Mouse (Mus musculus) embryo, embryonic 10.5 days (tissue): ENCODE data around the gene Zfp771.

ENCODE experiments used
- DNase-seq: peaks from one replicate; pipeline ENCODE4 v3.0.0-alpha.2; 2015; ENCODE audit warnings: low spot score

Zfp771 gene

DNA sequence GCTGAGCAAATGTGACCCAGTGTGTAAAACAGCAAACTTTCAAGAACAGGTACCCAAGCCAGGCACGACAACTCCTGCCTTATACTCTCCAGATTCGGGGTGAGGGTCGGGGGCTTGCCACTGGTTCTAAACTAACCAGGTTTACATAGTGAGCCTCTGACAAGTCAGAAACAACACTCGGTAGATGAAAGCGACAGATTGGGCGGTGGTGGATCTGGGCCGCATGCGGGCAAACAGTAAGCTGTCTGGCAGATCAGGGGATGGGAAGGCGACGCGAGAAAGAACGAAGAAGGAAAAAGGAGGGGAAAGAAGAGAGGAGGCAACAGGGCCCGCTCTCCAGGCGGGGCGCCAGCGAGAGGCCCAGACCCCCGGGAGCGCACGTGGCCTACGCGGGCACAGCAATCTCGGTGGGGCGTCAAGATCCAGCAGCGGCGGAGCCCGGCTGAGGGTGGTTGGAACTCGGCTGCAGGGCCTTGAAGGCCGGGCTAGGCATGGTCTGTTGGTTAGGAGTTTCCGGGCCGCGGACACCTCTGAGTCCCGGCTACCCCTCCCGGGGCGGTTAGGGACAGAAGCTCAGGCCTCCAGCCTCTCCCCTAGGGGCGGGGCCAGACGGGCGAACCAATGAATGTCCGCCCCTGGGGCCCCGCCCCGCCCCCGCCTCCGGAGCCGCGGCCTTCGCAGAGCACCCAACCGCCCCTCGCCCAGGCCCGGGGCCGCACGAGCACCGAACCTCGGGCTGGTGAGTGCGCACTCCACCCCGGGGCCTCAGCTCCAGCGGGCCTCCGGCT lies at the start of gene Zfp771:
TSS of gene Zfp771 (plus strand) at position 405 of the 788 bp plus-strand sequence.
- peak; percentile 98 for DNase-seq

DNA sequence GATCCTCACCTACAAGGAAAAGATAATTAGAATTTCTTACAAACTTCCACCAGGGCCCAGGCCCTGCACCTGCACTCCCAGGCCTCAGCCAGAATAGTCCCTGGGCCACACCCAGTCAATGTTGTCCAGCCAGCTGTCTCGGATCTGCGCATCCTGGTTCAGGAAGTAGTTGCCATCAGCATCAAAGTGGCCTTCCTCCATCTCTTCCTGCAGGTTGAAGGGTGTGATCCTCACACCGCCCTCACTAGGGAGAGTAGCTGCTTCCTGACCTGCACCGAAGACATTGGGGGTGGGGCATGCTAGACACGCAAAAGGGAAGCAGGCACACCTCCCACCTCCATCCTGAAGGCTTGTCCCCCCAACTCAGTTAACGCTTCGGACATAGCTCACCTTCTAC lies 49.4 kb upstream of the Zfp771 start:
- DNase-seq = no peak

DNA sequence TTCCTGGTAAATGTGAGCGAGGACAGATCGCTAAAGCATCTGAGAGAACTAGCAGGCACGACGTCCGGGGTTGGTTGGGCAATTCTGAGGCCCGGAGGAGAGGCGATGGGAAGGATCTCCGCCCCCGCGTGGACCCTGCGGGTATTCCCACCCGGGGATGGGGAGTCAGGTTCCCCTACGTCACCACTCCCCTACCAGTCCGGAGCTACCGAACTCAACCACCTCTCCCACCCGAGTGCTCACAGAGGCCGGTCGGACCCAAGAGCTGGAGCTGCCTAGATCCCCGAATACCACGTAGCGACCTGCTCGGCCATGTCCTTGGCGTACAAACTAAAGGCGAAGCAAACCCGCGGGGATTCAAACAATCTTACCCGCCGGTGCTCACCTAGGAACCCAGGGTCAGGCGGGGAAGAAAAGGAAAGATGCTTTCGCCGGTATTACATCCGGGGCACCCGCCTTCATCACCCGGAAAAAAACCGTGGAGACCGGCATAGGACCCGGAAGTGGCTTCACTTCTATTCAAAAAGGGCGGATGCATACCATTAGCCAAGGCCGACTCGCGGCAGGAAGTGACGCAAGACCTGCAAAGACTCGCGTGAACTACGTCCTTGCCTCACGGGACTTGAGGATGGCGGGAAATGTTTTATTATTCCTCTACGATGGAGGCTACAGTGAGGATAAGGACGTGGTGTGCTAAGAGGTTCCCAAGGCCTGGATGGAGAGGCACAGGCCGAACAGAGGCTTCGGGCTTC lies 48.4 kb upstream of the Zfp771 start, which contains the start of gene Cd2bp2:
TSS of gene Cd2bp2 (minus strand) at position 507 of the 752 bp plus-strand sequence.
- DNase-seq = peak; percentile 99

DNA sequence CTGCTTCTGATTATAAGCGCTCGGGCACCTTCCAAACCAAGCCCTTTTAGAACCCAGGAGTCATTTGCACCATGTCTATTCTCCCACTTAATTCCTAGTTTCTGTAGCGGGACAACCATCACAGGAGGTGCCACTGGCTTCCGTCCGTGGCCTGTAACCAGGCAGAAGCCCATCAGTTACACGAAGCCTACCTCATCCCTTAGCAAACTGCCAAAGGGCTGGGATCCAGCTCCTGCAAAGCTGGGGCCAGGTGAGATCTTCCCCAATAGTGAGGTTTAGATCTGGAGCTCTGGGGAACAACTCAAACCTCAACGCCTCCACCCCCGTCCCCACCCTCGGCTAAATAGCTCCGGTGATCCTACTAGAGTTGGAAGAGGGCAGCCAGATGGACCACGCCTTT lies 47.6 kb upstream of the Zfp771 start:
- DNase-seq = no peak

- no peak for DNase-seq
Measured at GRCm38 (mm10) chr7:127206606-127207005, 37.5 kb upstream of the Zfp771 start.

DNA sequence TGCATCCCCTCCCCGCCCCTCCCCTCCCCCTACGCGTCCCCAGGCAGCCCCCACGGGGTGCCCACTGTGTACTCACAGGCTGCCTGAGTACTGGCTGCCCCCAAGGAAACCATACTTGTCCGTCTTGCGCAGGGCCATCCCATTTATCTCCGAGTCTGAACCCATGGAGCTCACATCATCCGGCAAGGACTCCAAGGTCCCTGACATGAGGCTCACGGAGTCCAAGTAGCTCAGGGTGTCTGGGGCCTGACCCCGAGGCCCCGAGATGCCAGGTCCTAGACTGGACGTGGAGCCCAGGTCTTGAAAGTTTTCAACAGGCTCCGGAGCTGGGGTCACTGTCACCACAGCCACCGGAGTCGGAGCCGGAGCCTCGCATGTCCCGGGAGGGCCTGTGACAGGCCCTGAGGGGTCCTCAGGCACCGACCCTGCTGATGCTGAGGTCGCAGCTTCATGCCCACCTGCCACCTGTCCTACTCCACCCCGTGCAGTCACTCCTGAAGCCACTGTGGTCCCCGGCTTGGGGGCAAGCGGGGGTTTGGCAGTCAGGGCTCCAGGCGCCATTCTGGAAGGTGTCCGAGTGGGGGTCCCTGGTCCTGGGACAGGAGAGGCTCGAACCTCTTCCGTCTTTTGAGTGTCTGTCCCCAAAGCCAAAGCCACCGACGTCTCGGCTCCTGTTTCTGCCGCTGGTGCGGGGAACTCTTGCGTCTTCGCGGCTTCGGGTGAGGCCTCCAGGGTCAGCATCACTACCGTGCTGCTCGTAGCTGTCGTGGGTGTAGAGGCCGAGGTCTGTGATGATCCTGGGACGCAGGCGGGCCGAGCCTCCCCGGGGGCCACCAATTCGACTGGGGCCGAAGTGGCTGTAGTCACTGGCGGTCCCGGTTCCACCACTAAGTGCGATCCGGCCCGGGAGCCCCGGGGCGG lies 36.4 kb upstream of the Zfp771 start:
- DNase-seq = peak; percentile 34

- no peak for DNase-seq
Measured at GRCm38 (mm10) chr7:127208295-127208552, 35.9 kb upstream of the Zfp771 start, which contains the start of gene Tbc1d10b. TSS of gene Tbc1d10b (minus strand) at chr7:127208468.

DNA sequence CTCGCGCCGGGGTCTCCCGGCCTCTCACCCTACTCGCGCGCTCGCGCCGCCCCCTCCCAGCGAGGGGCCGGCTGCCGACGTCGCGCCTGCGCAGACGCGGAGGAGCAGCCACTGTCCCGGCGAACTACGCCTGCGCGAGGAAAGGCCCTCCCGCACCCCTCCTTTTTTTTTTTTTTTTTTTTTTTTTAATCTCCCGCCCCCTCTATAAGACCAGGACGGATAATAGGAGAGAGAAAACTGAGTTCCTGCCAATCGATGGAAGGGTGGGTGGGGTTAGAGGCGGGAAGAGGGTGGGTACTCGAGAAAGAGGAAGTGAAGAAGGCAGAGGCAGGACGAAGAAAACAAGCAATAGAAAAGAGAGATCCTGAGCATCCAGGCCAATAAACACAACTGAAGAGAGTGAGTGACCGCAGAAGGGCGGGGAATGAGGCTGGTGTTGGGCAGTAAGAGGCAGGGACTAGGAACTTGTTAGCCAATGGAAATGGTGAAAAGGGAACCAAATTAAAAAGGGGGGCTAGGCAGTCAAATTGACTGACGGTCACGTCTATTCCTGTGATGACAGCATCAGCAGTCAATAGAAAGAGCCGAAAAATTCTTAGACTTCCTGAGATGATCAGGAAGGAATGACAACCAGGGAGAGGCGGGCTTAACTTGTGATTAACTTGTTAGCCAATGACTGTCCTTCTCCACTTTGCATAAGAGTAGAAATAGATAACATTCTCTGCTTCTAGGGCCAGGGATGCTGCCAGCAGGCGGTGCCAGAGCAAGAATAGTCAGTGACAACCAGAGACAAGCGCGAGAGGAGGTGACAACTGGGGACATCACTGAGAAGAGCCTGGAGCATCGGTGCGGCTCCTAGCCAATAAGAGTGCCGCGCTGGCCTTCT lies 35.3 kb upstream of the Zfp771 start, which contains the start of gene Mylpf:
TSS of gene Mylpf (plus strand) at position 338 of the 886 bp plus-strand sequence.
- peak; percentile 95 for DNase-seq

- DNase-seq = no peak
Measured at GRCm38 (mm10) chr7:127209851-127210250, 34.2 kb upstream of the Zfp771 start.

GRCm38 (mm10) chr7:127210266-127210665 lies 33.8 kb upstream of the Zfp771 start:
- no peak for DNase-seq

- no peak for DNase-seq
Measured at GRCm38 (mm10) chr7:127211014-127211745, 32.9 kb upstream of the Zfp771 start.

DNA sequence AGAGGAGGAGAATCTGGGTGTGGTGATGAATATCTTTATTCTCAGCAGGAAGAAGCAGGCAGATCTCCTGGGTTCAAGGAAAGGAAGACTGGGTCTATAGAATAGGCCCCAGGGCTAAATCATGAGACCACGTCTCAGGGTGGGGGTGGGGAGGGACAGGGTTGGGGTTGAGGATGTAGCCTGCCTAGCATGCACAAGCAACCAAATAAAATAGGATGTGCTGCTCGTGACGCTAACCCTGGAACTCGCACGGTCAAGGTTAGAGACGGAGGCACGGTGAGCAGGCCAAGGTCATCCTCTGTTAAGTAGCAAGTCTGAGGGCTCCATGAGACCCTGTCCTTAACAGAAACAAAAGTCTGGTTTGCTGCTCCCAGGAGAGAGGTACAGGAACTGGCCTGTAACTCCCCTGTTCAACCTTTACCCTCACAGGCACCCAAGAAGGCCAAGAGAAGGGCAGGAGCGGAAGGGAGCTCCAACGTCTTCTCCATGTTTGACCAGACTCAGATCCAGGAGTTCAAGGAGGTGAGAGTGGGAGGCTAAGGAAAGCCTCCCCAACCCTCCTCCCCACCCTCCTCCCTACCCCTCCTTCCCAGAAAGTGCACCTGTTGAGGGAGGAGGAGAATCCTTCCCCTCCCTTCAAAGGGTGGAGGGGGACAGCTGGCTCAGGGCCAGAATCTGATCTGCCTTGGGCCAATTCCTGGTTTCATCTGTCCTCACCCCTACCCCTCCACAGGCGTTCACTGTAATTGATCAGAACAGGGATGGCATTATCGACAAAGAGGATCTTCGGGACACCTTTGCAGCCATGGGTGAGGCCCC lies 31.4 kb upstream of the Zfp771 start:
- no peak for DNase-seq

- peak; percentile 70 for DNase-seq
Measured at GRCm38 (mm10) chr7:127213485-127213884, 30.6 kb upstream of the Zfp771 start.

DNA sequence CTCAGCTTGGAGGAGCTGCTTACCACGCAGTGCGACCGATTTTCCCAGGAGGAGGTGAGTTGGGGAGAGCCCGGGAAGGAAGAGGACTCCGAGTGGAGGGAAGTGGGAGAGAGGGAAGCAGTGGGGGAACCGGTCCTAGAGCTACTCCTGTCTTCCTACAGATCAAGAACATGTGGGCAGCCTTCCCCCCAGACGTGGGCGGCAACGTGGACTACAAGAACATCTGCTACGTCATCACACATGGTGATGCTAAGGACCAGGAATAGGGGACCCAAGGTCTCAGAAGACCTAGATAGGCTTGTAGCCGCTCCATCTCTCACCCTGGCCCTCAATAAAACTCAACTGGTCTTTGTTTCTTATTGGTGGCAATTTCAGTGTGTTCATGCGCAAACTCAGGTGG lies 30.1 kb upstream of the Zfp771 start:
- no peak for DNase-seq

- DNase-seq = peak; percentile 27
Measured at GRCm38 (mm10) chr7:127214521-127214920, 29.6 kb upstream of the Zfp771 start.

DNA sequence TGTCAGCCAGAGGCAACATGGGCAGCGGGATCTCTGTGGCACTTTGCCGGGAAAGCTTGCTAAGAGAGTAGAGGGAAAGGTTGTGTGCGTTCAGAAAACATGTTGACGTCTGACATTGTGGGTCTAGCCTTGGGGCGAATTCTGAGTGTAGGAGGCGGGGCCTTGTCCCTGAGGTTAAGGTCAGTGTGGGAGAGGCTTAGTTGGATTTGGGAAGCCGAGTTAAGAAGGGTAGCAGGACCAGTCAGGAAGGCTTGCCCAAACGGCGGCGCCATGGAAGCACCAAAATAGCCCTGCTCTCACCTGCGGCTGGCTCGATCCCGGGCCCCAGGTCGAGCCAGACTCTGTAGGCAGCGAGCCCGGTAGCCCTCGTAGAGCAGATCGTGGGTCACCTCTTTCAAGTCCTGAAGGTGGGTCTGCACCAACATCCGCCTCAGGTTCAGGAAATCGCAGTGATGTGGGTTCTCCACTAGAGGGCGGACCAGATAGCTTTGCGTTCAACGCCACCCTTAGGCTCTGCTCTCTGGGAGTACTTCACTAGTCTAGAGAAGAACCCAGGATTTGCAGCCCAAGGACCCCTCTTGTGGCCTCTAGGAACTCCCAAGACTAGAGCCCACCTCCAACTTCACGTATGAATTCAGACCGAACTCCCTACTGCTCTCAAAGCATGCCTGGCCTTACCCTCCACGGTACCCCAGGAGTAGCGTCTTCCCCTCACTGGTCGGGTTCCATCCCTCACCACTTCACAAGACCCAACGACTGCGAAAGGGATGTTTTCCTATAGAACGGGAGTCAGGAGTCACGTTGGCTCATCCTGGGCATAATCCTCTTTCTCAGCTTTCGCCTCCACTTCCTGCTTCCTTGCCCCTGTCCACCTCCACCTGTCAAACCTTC lies 28.8 kb upstream of the Zfp771 start:
- peak; percentile 90 for DNase-seq

DNA sequence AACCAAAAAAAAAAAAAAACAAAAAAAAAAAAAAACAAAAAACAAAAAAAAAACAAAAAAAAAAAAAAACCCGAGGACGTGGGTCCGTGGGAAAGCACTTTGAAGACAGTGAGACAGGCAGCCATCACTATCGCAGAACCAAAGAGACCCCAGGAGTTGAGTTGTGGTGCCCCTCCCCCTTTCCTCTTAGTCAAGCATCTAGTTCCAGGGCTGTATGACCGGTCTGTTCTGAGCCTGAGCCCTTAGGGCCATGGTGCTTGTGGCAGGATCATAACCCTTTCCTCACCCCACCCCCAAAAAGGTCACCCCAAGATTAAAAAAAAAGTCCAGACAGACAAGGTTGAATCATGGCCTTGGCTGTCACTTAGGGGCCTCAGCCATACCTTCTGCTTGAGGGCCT lies 27.8 kb upstream of the Zfp771 start:
- no peak for DNase-seq

GRCm38 (mm10) chr7:127217475-127217874 lies 26.6 kb upstream of the Zfp771 start:
- DNase-seq = no peak
